Mouse (Mus musculus): ENCODE data around the gene Gm10330.
"Not testable (repeated sequence)": the region's sequence is repeated elsewhere in the genome, so short reads cannot be mapped to it uniquely, and the experiment has no call there.

Gm10330 gene

GRCm38 (mm10) chr12:23780165-23780564, at the start of gene Gm10330:
Gene Gm10330, minus strand, starts transcription at chr12:23780265.
- DNase-seq (ENCODE audit: low spot score in 2 of 2), result not testable (repeated sequence)

- not testable (repeated sequence) for DNase-seq (ENCODE audit: low spot score in 2 of 2)
These were observed 20.7 kb upstream of the Gm10330 start for GRCm38 (mm10) chr12:23800776-23801175.

- DNase-seq (ENCODE audit: low spot score in 2 of 2), result not testable (repeated sequence)
These were observed 20.3 kb upstream of the Gm10330 start for GRCm38 (mm10) chr12:23800366-23800765.

Measured in left cerebral cortex, adult 9 months (tissue).